ENCODE assay signal across 11 mouse cellular contexts in the genomic region with DNA sequence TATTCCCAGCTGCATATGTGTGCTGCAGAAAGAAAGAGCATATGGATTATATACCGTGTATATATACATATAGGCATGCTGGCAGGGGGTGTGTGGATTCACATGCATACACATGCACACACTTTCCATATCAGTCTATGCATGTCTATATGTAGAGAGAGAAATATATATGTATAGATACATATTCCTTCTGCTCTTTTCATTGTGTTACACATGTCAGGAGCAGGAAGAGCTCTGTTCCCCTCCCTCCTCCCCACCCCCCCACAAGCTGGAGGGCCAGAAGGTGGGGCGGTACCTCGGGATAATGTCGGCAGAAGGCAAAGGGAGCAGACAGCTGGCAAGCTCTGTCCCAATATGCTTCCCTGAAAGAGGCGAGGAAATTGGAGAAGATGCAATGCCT.
DNase-seq lines count a peak whose midpoint lies in the region; ATAC-seq and TF ChIP-seq lines count a peak whose summit lies in the region.
"Had no signal": no experiment of that assay in that cellular context is flagged by ENCODE, and none has a peak within 500 bp of the region (broad histone marks: within the 10 kb centered on the region; RNA-seq: fewer than 3 reads in every experiment).

No protein-coding gene starts in this region.

- H3K9me3 ChIP-seq in hindbrain, postnatal 0 days (ENCODE audit: low read length), result no peaks in the 10 kb centered on the region
- H3K9me3 ChIP-seq in hindbrain, embryonic 14.5 days (ENCODE audit: control insufficient read depth, low read length), result no peaks in the 10 kb centered on the region
- H3K9me3 ChIP-seq: limb, embryonic 15.5 days had no signal

- H3K27ac ChIP-seq in hindbrain, postnatal 0 days, result no peak overlapping the region
- H3K27ac ChIP-seq in hindbrain, embryonic 14.5 days, result no peak overlapping the region
- H3K27ac ChIP-seq: limb, embryonic 15.5 days had no signal

- ATAC-seq in hindbrain, postnatal 0 days, result peak; percentile 74; the same call in 1 of the 2 replicates
- no peak for ATAC-seq in hindbrain, embryonic 14.5 days (ENCODE audit: low FRiP score)
- no peak for ATAC-seq in erythroblast, adult 5-6 weeks (replicated peaks; ENCODE audit: low FRiP score, poor library complexity, severe bottlenecking)
- ATAC-seq: CD4-positive, CD25-positive, alpha-beta regulatory T cell, adult 4 months had no signal

- no peak for TF ChIP-seq CTCF in hindbrain, postnatal 0 days (IDR thresholded peaks at IDR 0.05; ENCODE audit: low read depth)

- H3K9ac ChIP-seq in hindbrain, postnatal 0 days (replicated peaks; ENCODE audit: low read length), result no peak overlapping the region
- H3K9ac ChIP-seq in hindbrain, embryonic 14.5 days, result no peak overlapping the region
- H3K9ac ChIP-seq: limb, embryonic 15.5 days had no signal

- H3K4me1 ChIP-seq in hindbrain, postnatal 0 days (ENCODE audit: insufficient read depth, low read length), result no peaks in the 10 kb centered on the region
- no peaks in the 10 kb centered on the region for H3K4me1 ChIP-seq in hindbrain, embryonic 14.5 days (replicated peaks; ENCODE audit: control insufficient read depth, insufficient read depth, low read length)
- H3K4me1 ChIP-seq: limb, embryonic 15.5 days had no signal

- H3K4me3 ChIP-seq in hindbrain, postnatal 0 days (ENCODE audit: low read length), result no peak overlapping the region
- no peak overlapping the region for H3K4me3 ChIP-seq in hindbrain, embryonic 14.5 days (replicated peaks; ENCODE audit: low read length)
- H3K4me3 ChIP-seq: limb, embryonic 15.5 days had no signal

- peak; percentile 70 for DNase-seq in hindbrain, postnatal 0 days (ENCODE audit: low spot score)
- no peak for DNase-seq in hindbrain, embryonic 14.5 days (ENCODE audit: low spot score)
- DNase-seq in cerebellum, postnatal 4 days (ENCODE audit: low spot score in 2 of 2), result peak; percentile 33 to 69
- peak; percentile 74 to 91 for DNase-seq in layer of hippocampus, postnatal 14 days (ENCODE audit: low spot score in 2 of 2)
- DNase-seq in retina, postnatal 7 days (ENCODE audit: low read depth, low spot score), result peak; percentile 54
- no peak for DNase-seq in gastrocnemius, postnatal 10 days
- no peak for DNase-seq in urinary bladder, adult 18-20 months (ENCODE audit: low spot score in 2 of 2)
- DNase-seq: heart, postnatal 36 days had no signal

- no peaks in the 10 kb centered on the region for H3K36me3 ChIP-seq in hindbrain, postnatal 0 days (ENCODE audit: insufficient read depth, low read length)
- H3K36me3 ChIP-seq in hindbrain, embryonic 14.5 days (replicated peaks; ENCODE audit: control insufficient read depth, insufficient read depth), result no peaks in the 10 kb centered on the region
- H3K36me3 ChIP-seq: limb, embryonic 15.5 days had no signal

- no peaks in the 10 kb centered on the region for H3K27me3 ChIP-seq in hindbrain, postnatal 0 days (ENCODE audit: insufficient read depth, low read length)
- no peaks in the 10 kb centered on the region for H3K27me3 ChIP-seq in hindbrain, embryonic 14.5 days (ENCODE audit: control insufficient read depth, insufficient read depth, low read length)
- H3K27me3 ChIP-seq: limb, embryonic 15.5 days had no signal

- WGBS in hindbrain, postnatal 0 days, result 42% methylated on average over 5 of the region's 5 CpGs
- 50% methylated on average over 5 of the region's 5 CpGs for WGBS in hindbrain, embryonic 14.5 days

- no peak overlapping the region for H3K4me2 ChIP-seq in hindbrain, postnatal 0 days (ENCODE audit: low read depth, low read length)
- no peak overlapping the region for H3K4me2 ChIP-seq in hindbrain, embryonic 14.5 days (replicated peaks)
- H3K4me2 ChIP-seq: limb, embryonic 15.5 days had no signal

Comparison
In these comparisons a context has a peak if more than half of its experiments do, and no peak if none do; other contexts are left out.
1. DNase-seq: peak in hindbrain, postnatal 0 days (single experiment), cerebellum, postnatal 4 days (2 of 2), layer of hippocampus, postnatal 14 days (2 of 2) and retina, postnatal 7 days (single experiment); none in hindbrain, embryonic 14.5 days (single experiment), gastrocnemius, postnatal 10 days (single experiment) and urinary bladder, adult 18-20 months (0 of 2).